Mouse (Mus musculus) right cerebral cortex, postnatal 25 days (tissue): ENCODE measurements around the gene Il2ra.

Experiments
- DNase-seq: peaks from one replicate; pipeline ENCODE4 v3.0.0; 2022

Gene Il2ra

DNA sequence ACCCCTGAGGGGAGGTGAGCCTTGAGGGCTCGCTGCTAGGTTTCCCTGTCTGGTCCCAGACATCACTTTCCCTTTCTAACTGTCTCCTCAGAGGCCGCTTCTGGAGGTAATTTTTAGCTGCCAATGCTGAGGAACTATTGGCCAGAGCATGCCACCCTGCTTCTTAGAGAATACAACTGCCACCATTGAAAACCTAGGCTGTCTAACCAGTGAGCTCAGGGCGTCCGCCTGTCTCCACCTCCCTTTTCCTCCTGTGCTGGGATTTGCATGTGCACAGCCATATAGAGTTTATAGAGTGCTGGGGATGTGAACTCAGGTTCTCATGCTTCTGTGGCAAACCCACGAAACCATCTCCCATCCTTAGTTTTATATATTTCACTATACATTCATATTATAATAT, 11.2 kb downstream of the Il2ra start:
- no peak for DNase-seq

DNA sequence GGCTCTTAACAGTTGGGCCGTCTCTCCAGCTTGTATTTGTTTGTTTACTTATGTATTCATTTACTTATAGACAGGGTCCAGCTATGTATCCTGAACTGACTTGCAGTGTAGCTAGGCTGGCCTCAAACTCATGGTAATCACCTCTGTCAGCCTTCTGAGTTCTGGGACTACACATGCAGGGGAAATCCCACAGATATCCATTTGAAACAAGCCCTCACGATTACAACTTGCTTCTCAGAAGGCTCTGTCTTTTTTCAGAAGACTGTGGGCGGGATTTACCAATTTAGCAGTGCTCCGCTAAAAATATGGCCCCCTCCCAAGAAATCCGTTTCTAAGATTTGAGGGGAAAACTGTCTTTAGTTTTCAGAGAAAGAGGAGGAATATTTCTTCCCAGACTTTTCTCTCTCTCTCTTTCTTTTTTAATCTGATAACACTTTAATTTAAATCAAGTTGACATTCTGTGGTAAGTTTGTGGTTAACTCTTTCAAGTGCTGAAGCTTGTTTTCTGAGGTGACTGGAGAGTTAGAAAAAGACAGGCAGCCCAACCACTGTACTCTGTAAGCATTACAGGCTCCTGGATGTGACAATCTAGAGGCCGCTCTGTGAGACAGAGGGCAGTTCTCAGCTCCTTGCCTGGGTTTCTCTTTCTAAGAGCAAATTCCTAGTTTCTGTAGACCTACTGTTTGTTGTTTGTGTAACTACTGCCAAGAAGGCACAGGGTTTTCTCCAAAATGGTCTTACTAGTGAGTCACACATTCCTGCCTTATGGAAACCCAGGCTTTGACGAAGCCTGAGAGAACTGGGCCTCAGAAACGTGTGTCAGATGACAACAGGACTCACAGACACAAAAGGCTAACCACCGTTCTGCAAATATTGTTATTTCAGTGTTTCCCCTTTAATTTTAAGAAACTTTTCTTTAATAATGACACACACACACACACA, 12.7 kb downstream of the Il2ra start:
- peak; percentile 19 for DNase-seq

DNA sequence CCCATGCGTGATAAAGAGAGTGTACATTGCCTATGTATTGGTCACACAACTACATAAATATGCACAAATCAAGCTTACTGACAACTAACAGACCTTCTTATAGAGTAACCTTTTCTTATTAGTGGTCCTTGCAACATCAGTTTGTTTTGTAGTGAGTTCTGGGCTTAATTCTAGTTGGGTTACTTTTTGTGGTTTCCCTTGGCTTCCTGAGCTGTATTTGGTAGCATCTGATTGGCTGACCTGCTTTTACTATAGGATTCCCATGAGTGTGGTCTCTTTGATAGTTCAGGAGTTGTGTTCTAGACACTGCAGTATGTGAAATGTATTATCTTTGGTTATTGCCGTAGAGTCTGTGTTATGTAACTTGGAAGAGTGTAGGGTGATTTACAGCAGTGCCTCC, 15.0 kb downstream of the Il2ra start:
- no peak for DNase-seq

DNA sequence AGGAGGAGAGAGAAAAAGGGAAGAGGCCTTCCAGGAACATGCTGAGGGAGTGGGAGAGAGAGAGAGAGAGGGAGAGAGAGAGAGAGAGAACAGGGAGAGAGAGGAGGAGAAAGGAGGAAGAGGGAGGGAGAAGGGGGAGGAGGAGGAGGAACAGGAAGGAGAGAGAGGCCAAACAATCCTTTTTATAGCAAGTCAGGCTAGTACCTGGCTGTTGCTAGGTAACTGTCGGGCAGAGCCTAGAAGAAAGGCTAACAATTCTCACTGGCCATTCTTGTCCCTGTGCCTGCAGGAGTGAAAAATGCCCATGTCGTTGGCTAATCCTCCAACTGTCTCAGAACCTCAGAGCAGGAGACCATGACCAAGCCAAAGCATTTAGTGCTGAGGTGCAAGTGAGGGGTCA, 16.7 kb downstream of the Il2ra start:
- peak; percentile 12 for DNase-seq

DNA sequence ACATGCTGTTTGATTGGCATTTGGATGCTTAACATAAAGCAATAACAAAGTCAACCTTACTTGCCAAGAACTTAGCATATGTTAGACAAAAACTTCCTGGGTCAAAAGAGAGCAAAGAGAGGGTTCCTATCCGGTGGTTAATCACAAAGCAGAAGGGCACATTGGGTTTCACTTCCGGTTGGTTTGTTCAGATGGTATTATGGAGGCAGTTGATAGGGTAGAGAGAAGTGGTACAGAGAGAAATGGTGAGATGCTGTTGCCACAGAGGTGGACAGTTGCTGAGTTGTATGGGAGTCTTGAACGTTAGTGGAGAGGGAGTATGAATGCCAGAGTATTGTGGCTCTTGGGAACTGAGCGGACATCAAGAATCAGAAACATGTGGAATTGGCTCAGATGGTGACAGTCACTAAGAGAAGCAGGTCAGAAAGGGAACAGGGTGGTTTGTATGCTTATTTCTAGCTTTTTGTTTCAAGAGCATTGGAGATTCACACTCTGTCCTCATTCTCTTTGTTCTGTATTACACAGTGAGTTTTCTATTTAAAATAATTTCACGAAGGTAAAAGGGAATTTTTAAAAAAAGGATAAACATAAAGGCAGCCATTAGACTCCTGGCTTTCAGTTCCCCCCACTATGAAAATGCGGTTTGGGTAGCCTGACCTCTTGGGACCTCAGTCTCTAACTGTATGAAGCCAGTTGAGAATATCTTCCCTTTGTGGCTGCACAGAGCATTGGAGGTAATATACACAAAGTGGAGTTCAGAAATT, 19.7 kb downstream of the Il2ra start:
- no peak for DNase-seq

DNA sequence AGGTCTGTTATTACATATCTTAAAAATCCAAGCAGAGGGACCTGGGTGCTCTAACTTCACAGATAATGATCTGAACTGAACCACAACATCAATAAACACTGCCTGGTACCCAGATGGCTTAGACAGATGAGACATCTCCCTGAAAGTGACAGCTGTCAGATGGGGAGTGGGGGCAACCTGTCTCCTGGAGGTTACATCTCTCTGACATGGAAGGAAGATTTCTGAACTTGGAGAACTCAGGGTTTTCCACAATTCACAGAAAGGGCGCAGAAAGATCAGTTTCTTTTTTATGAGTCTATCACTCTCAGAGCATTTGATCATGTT, 20.3 kb downstream of the Il2ra start:
- no peak for DNase-seq

DNA sequence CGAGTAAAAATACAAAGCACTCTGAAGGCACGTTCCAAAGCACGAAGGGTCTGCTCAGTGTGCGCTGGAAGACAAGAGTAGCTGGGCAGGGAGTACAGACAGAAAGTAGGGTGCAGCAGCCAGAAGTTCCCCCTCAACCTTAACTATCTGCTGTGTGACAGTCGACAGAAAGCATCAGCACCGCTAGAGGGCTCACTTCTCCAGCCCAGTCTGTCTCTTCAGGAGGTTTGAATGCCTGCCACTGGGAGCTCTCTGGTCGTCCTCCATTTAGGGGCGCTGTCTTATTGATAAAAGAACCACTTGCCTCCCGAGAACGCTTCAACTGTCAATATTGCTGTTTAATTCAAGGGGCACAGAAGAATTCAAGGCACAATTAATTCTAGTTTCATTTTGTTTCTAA, 21.4 kb downstream of the Il2ra start:
- DNase-seq = peak; percentile 79

DNA sequence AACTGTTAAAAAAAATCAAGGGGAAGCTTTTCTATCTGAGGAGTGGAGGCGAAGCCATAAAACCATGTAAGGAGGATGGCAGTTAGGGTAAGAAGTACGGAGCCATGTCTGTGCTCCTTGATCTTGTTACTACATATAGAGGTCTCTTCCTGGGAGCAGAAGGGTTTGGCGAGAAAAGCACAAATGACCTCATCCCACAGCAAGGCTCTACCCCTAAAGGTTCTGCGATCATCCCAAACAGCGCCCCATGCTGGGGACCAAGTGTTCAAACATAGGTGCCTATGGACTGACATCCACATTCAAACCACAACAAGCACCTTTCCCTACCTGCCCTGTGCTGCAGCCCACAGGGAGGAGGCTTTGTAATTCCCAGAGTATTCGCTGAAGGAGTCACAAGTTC, 21.8 kb downstream of the Il2ra start:
- DNase-seq = no peak

DNA sequence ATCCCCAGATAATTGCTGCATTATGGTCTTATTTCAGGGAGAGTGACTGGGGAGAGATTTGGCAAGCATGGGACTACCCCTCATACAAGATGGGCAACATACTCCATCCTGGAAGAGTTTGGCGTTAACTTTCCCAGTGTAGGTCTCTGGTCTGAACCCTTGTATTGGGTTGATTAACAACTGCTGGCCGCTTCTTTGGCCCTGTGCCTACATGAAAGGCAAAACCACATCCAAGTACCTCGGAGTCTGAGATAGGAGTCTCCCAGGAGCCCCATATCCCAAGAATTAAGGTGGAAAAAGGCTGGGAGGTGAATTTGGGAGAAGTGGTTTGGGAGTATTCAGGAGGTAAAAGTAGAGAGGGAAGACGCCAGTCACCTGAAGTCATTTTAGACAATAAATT, 22.2 kb downstream of the Il2ra start:
- no peak for DNase-seq

DNA sequence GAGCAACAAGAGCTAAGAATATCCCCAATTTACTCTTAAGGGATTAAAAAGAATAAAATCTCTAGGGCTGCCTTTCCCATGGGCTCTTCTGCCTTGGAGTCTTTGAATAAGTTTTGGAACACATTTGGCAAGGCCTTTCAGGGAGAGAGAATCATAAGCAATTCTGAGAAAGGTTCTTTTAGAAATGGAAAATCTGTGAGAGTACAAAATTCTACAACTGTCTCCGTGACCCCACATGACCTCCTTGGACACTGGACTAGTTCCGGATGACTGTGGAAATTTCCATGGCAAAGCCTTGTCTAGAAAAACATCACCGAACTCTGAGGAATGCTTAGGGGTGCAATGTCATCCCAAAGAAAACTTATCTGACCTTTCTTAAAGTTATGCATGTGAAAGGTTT, 22.7 kb downstream of the Il2ra start:
- no peak for DNase-seq

DNA sequence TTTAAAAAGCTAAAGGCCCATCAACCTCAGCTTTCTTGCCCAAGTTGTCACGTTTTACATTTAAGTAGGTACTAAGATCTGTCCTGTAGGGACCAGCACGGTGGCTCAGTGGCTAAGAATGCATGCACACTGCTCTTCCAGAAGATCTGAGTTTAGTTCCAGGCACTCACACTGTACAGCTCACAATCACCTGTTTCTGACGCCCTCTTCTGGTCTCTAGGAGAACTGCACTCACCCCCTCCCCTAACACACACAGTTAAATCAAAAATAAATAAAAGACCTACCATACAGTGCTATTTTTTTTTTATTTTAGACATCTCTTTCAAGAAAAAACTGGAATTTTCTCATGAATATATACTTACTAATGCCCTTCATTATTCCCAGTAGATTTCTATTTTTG, 29.5 kb downstream of the Il2ra start:
- DNase-seq = no peak

DNA sequence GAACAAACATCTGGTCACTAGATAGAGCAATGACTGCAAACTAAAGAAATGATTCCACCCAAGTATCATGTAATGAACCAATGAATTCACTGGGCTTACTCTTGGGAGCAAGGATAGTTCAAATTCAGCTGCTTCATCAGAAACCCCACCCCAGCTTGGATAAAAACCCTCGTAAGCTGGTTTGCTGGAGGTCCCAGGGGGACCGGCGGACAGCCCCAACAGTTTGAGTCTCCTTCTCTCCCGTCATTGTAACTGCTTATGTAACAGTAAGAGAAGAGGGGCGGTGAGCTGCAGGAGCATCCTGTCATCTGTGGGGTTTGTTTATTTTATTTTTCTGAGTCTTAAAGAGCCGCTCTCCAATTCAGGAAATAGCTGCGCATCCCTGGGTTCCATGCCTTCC, 37.0 kb downstream of the Il2ra start:
- no peak for DNase-seq

DNA sequence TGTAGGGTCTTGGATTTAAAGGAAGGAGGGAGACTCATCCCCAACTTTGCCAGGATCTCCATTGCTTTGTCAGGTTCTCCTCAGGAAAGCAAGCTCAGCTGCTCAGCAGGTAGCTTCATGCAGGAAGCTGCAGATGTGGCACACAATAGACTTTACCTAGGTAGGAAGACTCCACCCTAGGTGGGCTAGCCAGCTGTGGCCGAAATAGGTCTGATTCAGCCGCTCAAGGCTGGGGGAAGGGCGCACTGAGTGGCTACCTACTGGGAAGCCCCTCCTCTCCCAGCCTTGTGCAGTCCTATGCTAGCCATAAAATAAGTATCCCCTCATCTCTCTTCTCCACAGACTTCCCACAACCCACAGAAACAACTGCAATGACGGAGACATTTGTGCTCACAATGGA, 40.1 kb downstream of the Il2ra start:
- DNase-seq = no peak

DNA sequence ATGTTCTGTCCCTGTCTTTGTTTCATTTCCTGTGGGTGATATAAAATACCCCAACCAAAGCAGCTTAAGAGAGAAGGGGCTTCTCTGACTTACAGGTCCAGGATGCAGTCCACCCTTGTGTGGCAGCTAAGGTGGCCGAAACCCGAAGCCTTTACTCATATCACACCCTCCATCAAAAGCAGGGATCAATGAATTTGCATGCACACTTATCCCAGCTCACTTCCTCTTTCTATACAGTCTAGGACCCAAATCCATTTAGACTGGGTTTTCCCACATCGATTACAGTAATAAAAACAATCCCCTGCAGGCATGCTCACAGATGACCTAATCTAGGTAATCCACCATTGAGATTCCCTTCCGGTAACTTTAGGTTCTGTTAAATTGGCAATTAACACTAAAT, 43.9 kb downstream of the Il2ra start:
- DNase-seq = no peak

DNA sequence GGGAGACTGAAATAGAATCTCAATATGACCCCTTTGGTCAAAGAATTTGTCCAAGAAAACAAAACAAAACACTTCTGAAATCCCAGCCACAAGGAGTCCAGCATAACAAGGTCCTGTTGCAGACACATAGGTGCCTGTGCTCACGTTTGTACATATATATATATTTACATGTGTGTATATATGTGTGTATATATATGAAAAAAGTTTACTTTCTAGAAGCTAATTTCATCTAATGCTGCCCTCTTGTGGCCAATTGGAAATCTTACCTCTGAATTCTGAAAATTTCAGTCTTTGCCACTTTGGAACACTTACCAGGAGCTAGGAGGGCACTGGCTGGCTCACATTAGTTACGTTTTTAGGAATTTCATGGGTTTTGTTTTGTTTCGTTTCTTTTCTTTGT, 44.8 kb downstream of the Il2ra start:
- no peak for DNase-seq

DNA sequence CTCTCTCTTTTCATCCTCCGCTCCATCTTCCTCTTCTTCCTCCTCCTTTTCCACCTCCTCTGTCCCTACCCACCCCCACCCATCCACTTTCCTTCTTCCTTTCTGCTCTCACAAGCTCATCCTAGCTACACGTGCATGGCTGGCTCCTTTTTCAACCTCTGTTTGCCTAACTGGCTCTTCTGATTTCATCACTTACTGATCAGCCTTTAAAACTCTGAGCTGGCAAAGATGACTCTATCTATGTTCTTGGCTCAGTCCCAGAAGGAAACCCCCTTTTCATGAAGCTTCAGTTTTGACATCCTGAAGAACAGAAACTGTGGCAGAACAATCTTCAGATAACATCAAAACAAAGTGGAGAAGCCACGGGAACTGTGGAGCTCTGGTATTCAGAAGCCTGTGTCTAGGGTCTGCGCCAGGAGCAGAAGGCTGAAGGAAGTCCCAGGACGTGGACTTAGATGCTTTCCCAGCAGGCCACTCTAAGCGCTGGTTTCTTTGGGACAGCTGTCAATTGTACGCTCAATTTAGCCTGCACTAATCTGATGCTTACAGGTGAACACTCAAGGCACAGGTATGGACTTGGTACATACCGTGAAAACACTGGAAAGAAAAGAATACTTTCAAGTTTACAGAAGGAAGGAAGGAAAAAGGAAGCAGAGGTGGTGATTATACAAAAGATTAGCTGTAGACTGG, 47.7 kb downstream of the Il2ra start:
- no peak for DNase-seq

DNA sequence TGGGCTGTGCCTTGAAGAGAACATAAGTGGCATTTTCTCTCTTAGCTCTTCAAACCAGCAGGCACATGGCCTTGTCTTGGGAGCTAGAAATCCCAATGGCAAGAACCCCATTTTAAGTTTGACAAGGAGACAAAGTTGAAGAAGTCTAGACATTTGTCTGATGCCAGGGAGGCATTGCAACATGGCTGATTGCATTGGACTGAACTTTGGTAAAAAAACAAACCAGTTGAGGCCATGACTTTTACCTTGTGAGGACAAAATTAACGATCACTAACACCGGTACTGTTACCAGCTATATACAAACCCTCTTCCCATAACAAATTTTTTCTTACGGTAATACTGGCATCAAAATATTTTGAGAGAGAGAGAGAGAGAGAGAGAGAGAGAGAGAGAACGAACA, 50.7 kb downstream of the Il2ra start:
- no peak for DNase-seq

DNA sequence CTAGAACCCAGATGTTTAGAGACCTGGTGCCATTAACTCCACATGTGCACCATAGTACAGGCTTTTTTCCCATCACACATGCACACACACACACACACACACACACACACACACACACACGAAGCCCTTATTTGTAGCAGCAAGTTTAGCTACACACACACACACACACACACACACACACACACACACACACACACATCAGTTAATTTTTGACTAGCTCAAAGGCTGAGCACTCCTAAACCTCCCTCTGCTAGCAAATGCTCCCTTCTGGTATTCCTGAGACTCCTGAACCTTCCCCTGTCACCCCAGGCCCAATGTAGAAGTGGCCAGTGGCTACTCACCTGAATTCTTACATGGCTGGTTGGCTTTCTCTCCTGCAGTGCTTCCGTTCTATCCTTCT, 51.5 kb downstream of the Il2ra start:
- DNase-seq = no peak

DNA sequence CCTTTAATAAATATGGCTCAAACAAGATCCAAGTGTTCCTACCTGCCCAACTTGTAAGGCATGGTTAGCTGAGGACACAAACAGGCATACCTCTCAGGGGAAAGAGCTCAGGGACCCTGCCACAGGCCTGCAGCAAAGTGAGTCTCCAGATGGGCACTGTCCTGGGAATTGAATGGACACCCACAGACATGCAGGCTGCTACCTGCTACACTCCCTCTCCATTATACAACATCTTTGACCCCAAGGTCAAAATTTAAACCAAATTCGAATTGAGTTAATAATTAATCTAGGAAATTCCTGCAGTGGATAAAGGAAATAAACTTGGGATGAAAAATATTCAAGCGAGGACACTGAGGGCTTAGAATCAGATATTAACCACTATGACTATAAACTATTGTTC, 53.3 kb downstream of the Il2ra start:
- no peak for DNase-seq

DNA sequence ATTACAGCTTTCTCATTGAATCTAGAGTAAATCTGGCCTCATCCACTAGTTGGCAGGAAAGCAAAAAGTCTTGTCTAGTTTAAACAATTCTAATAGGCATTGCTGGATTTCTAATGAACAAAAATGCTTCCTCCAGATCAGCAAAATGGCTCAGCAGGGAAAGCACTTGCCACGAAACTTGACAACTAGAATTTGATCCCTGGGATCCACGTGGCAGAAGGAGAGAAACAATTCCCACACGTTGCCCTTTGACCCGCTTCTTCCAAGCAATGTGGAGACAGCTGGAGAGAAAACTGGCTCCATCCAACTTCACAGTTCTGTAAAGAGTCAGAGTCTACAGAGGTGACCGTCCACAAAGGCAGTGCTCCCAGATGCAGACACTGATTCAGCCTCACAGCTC, 56.4 kb downstream of the Il2ra start:
- no peak for DNase-seq

DNA sequence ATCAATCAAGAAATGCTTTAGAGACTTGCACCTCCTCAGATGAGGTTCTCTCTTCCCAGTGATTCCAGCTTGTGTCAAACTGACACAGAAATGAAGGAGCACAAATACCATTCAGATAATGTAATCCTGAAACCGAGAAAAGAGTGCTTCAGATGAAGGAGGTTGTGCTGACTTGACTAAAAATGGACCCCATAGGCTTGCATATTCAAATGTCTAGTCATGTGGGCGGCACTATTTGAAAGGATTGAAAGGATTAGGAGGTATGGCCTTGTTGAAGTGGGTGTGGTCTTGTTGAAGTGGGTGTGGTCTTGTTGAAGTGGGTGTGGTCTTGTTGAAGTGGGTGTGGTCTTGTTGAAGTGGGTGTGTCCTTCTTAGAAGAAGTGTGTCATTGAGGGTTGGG, 57.3 kb downstream of the Il2ra start:
- DNase-seq = no peak

DNA sequence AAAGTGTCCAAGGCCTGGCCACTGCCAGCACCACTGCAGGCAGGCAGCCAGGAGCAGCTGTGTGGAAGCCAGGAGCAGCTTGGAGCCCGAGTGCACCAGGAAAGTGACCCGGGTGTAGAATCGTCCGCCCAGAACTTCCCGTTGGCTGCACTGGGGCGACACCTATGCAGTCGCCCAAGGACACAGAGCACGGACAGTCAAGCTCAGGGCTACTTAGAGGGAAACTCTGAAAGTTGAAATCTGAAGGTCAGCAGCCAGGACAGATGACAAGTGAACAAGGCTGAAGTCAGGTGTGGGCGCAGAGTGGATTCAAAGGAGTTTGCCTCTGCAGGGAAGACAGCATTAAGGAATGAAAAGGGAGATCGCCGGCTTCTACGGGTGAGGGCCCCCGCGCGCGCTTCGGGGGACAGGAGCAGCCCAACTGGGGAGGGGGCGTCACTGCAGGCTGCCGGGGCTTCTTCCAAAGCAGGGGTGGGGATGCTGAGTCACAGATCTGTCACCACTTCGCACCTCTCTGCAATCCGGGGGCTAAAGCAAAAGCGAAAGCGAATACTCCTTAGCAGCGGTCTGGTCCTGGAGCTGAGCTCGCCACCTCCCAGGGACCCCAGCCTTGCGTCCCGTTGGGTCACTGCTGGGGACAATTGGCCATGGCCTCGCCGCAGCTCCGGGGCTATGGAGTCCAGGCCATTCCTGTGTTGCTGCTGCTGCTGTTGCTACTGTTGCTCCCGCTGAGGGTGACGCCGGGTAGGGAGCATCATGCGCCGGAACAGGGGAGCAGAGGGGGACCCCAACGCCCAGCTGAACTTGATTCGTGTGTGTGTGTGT, 62.8 kb downstream of the Il2ra start, which contains the start of gene Il15ra:
Gene Il15ra (plus strand): TSS at position 90 of the 825 bp plus-strand sequence.
- DNase-seq = peak; percentile 70
